Mouse (Mus musculus): ENCODE results near the gene Ghr. TPM values are rescaled to one million over a fixed set of nuclear protein-coding genes. Genes with fewer than 3 reads are reported as not detected.
A peak's percentile ranks its signal among the peaks of the same experiment; 100 is the strongest.

The Ghr gene
- polyA plus RNA-seq, 1 experiment from 2014 or later = 9.1 TPM

DNA sequence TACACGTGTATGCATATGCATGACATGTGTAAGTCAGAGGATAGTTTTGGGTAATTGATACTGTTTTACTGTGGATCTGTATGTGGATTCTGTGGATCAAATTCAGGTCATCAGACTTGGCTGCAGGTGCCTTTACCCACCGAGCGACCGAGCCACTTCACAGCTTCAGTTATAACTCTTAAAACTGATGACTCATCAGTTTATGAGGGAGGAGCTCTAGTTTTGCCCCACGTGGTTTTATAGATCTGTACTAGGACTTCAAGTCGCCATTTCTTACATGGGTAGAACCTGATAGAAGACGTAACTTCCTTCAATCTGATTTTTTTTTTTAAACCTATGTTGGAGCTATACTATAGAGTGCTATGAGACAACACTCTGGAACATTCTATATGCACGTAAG lies 285.7 kb downstream of the Ghr start:
- 88% methylated on average over 8 of the region's 8 CpGs for WGBS
- no peak for ATAC-seq (ENCODE audit: low FRiP score, low read depth)
- Histone ChIP-seq H3K9me3 (no peaks in the 10 kb centered on the region), H3K27me3 (no peaks in the 10 kb centered on the region), H3K36me3 (no peaks in the 10 kb centered on the region), H3K4me3 (no peak overlapping the region), H3K4me1 (replicated peaks) (no peaks in the 10 kb centered on the region), H3K27ac (replicated peaks) (no peak overlapping the region), H3K9ac (no peak overlapping the region), H3K4me2 (no peak overlapping the region)

DNA sequence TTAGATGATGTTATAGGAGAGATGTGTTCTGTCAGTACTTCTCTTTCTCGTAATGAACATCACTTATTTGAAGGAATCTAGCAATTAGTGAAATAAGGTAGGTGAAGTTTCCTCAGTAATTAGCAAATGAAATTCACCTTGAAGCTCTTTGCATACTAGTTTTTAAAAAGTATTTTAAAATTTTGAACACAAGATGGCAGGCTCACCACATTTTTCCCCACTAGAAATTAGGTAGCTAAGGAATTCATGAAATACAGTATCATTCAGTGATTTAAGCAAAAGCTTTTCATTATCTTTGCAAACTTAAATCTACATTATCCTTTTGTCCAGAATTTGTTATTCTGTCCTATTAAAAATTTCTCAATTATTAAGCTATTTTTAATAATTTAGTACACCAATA lies 287.3 kb downstream of the Ghr start:
- Histone ChIP-seq H3K36me3 (no peaks in the 10 kb centered on the region), H3K4me3 (no peak overlapping the region), H3K27ac (replicated peaks) (no peak overlapping the region), H3K9me3 (no peaks in the 10 kb centered on the region), H3K27me3 (no peaks in the 10 kb centered on the region), H3K9ac (no peak overlapping the region), H3K4me2 (no peak overlapping the region), H3K4me1 (replicated peaks) (no peaks in the 10 kb centered on the region)
- WGBS = 84% methylated on average over 1 of the region's 1 CpGs
- no peak for ATAC-seq (ENCODE audit: low FRiP score, low read depth)

GRCm38 (mm10) chr15:3293477-3293876 lies 289.8 kb downstream of the Ghr start:
- WGBS = 69% methylated on average over 1 of the region's 1 CpGs
- Histone ChIP-seq H3K4me2 (no peak overlapping the region), H3K27me3 (no peaks in the 10 kb centered on the region), H3K9ac (no peak overlapping the region), H3K9me3 (no peaks in the 10 kb centered on the region), H3K27ac (replicated peaks) (no peak overlapping the region), H3K4me1 (replicated peaks) (no peaks in the 10 kb centered on the region), H3K4me3 (no peak overlapping the region), H3K36me3 (no peaks in the 10 kb centered on the region)
- ATAC-seq (ENCODE audit: low FRiP score, low read depth) = no peak

DNA sequence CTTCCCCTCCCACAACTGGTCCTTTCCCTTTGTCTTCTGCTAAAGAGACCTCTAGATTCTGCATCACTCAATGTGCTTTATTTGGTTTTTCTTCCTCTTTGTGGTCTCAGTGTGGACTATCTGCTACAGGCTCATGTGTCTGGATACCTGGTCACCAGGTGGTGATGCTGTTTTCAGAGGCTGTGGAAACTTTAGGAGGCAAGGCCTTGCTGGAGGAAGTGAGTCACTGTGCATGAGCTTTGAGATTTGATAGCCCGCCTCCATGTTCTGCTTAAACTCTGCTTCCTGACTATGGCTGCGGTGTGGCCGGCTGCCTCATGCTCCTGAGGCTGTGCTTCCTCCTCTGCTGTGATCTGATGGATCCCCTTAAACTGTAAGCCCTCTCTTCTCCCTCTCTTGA lies 292.9 kb downstream of the Ghr start:
- no peak overlapping the region for H3K27ac ChIP-seq (replicated peaks)
- H3K36me3 ChIP-seq = no peaks in the 10 kb centered on the region
- ATAC-seq (ENCODE audit: low FRiP score, low read depth) = no peak
- no peak overlapping the region for H3K9ac ChIP-seq
- H3K4me3 ChIP-seq = no peak overlapping the region
- H3K4me1 ChIP-seq (replicated peaks) = no peaks in the 10 kb centered on the region
- 91% methylated on average over 3 of the region's 3 CpGs for WGBS
- no peak overlapping the region for H3K4me2 ChIP-seq
- no peaks in the 10 kb centered on the region for H3K9me3 ChIP-seq
- H3K27me3 ChIP-seq = no peaks in the 10 kb centered on the region

- Histone ChIP-seq H3K9ac (no peak overlapping the region), H3K36me3 (no peaks in the 10 kb centered on the region), H3K27me3 (no peaks in the 10 kb centered on the region), H3K4me1 (replicated peaks) (no peaks in the 10 kb centered on the region), H3K9me3 (no peaks in the 10 kb centered on the region), H3K4me3 (no peak overlapping the region), H3K27ac (replicated peaks) (no peak overlapping the region), H3K4me2 (no peak overlapping the region)
- no peak for ATAC-seq (ENCODE audit: low FRiP score, low read depth)
Measured at GRCm38 (mm10) chr15:3286032-3286431, 297.3 kb downstream of the Ghr start.

DNA sequence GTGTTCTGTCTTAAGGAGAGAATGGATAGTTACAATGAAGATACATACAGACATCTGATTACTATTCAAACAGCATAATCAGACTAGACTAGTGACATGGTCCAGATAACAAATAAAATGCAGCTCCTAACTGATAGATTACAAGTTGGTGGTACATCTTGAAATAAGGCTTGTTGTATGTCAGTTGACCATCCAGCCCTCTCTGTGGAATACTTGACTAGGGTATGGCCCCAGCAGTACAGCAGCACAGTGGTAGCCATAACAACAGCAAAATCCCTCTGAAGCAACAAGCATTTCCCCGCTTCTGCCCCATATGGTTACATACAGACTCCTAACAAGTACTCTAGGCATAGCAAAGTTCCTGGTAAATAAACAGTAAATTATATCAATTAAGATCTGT lies 301.6 kb downstream of the Ghr start:
- no peak overlapping the region for H3K4me2 ChIP-seq
- no peaks in the 10 kb centered on the region for H3K9me3 ChIP-seq
- no peak overlapping the region for H3K4me3 ChIP-seq
- H3K27me3 ChIP-seq = no peaks in the 10 kb centered on the region
- H3K36me3 ChIP-seq = no peaks in the 10 kb centered on the region
- ATAC-seq (ENCODE audit: low FRiP score, low read depth) = no peak
- no peaks in the 10 kb centered on the region for H3K4me1 ChIP-seq (replicated peaks)
- H3K27ac ChIP-seq (replicated peaks) = no peak overlapping the region
- WGBS = 67% methylated on average over 1 of the region's 1 CpGs
- H3K9ac ChIP-seq = no peak overlapping the region

- Histone ChIP-seq H3K9ac (no peak overlapping the region), H3K9me3 (no peaks in the 10 kb centered on the region), H3K4me2 (no peak overlapping the region), H3K36me3 (no peaks in the 10 kb centered on the region), H3K27ac (replicated peaks) (no peak overlapping the region), H3K27me3 (no peaks in the 10 kb centered on the region), H3K4me3 (no peak overlapping the region), H3K4me1 (replicated peaks) (no peaks in the 10 kb centered on the region)
- no peak for ATAC-seq (ENCODE audit: low FRiP score, low read depth)
Measured at GRCm38 (mm10) chr15:3281216-3281615, 302.1 kb downstream of the Ghr start.

- Histone ChIP-seq H3K27me3 (no peaks in the 10 kb centered on the region), H3K4me3 (no peak overlapping the region), H3K9ac (no peak overlapping the region), H3K4me2 (no peak overlapping the region), H3K27ac (replicated peaks) (no peak overlapping the region), H3K4me1 (replicated peaks) (no peaks in the 10 kb centered on the region), H3K9me3 (no peaks in the 10 kb centered on the region), H3K36me3 (no peaks in the 10 kb centered on the region)
- WGBS = 81% methylated on average over 7 of the region's 7 CpGs
- no peak for ATAC-seq (ENCODE audit: low FRiP score, low read depth)
Measured at GRCm38 (mm10) chr15:3279242-3279641, 304.1 kb downstream of the Ghr start.

DNA sequence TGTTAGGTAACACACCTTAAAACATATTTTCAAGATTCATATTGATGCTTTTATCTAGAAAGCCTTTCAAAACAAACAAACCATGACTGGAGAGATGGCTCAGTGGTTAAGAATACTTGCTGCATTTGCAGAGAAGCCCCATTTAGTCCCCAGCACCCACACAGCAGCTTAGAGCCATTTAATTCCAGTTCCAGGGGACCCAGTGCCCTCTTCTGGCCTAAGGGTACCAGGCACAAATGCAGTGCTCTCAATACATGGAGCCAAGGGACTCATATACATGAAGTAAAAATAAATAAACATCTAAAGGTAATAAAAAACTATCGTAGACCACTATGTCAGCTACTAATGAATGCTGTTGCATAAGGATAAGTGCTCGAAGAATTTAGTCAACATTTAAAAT lies 305.9 kb downstream of the Ghr start:
- no peak for ATAC-seq (ENCODE audit: low FRiP score, low read depth)
- WGBS = 94% methylated on average over 2 of the region's 2 CpGs
- Histone ChIP-seq H3K9ac (no peak overlapping the region), H3K9me3 (no peaks in the 10 kb centered on the region), H3K4me2 (no peak overlapping the region), H3K4me1 (replicated peaks) (no peaks in the 10 kb centered on the region), H3K27me3 (no peaks in the 10 kb centered on the region), H3K36me3 (no peaks in the 10 kb centered on the region), H3K4me3 (no peak overlapping the region), H3K27ac (replicated peaks) (no peak overlapping the region)

DNA sequence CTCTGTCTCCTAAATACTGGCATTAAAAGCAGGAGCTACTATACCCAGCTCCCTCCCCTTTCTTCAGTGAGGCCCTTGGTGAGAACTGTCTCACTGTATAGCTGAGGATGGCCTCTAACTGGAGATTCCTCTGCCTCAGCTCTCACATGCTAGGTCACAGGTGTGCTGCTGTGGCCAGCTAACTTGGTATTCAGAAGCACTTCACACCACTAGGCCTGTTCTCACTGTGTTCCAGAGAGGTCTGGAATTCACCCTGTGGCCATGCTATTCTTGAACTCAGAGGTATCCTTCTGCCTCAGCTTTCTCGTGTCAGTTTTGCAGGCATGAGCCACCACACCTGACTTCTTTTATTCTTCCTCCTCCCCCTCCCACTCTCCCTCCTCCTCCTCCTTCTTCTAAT lies 310.1 kb downstream of the Ghr start:
- Histone ChIP-seq H3K4me2 (0 out of 2 replicates have a peak overlapping the region, but pooled peaks have one; percentile 47), H3K9ac (no peak overlapping the region), H3K4me3 (no peak overlapping the region), H3K4me1 (replicated peaks) (peaks cover 5% of the 10 kb centered on the region; the same call in 1 of the 2 replicates), H3K9me3 (no peaks in the 10 kb centered on the region), H3K36me3 (no peaks in the 10 kb centered on the region), H3K27me3 (no peaks in the 10 kb centered on the region), H3K27ac (replicated peaks) (no peak overlapping the region)
- 71% methylated on average over 1 of the region's 1 CpGs for WGBS
- no peak for ATAC-seq (ENCODE audit: low FRiP score, low read depth)

- Histone ChIP-seq H3K9ac (no peak overlapping the region), H3K4me1 (replicated peaks) (peaks cover 5% of the 10 kb centered on the region; the same call in 1 of the 2 replicates), H3K36me3 (no peaks in the 10 kb centered on the region), H3K4me2 (peak overlapping the region; percentile 47), H3K9me3 (no peaks in the 10 kb centered on the region), H3K4me3 (peak overlapping the region; percentile 25), H3K27me3 (no peaks in the 10 kb centered on the region), H3K27ac (replicated peaks) (no peak overlapping the region)
- no peak for ATAC-seq (ENCODE audit: low FRiP score, low read depth)
- 34% methylated on average over 6 of the region's 6 CpGs for WGBS
Measured at GRCm38 (mm10) chr15:3271216-3271615, 312.1 kb downstream of the Ghr start.

DNA sequence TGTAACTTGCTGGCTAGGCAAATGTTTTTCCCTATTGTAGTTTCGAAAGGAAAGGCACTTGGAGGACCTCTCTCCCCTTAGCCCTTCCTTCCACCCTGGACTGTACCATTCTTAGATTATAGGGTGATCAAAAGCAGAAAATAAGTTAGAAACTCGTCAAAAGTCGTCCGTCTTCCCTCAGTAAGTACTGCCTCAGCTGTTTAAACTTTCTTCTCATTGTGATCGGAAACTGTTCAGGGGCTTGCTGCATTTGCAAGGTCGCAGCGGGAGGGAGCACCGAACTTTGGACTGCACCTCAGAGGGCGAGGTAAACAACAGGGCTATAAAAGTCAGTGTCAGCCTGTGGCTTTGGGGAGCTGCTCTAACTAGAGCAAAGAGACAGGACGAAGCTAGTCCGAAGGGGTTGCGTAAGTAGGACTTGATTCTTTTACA lies 312.6 kb downstream of the Ghr start:
- ATAC-seq (ENCODE audit: low FRiP score, low read depth) = peak; percentile 65
- Histone ChIP-seq H3K9me3 (no peaks in the 10 kb centered on the region), H3K9ac (no peak overlapping the region), H3K4me2 (peak overlapping the region; percentile 47), H3K27me3 (no peaks in the 10 kb centered on the region), H3K4me1 (replicated peaks) (peaks cover 5% of the 10 kb centered on the region; the same call in 1 of the 2 replicates), H3K36me3 (no peaks in the 10 kb centered on the region), H3K27ac (replicated peaks) (peak overlapping the region; percentile 52), H3K4me3 (peak overlapping the region; percentile 25)
- WGBS = 1% methylated on average over 12 of the region's 12 CpGs

GRCm38 (mm10) chr15:3269996-3270645 lies 313.2 kb downstream of the Ghr start:
- no peaks in the 10 kb centered on the region for H3K9me3 ChIP-seq
- no peaks in the 10 kb centered on the region for H3K36me3 ChIP-seq
- H3K9ac ChIP-seq = no peak overlapping the region
- peaks cover 5% of the 10 kb centered on the region; the same call in 1 of the 2 replicates for H3K4me1 ChIP-seq (replicated peaks)
- H3K4me3 ChIP-seq = peak overlapping the region; percentile 25
- no peaks in the 10 kb centered on the region for H3K27me3 ChIP-seq
- ATAC-seq (ENCODE audit: low FRiP score, low read depth) = no peak; the same call in 1 of the 2 replicates
- H3K27ac ChIP-seq (replicated peaks) = peak overlapping the region; percentile 53
- WGBS = 15% methylated on average over 6 of the region's 6 CpGs
- peak overlapping the region; percentile 47 for H3K4me2 ChIP-seq
